Mouse (Mus musculus): Measurements from ENCODE around the gene Gm49396. TPM values are rescaled to one million over a fixed set of nuclear protein-coding genes. Genes with fewer than 3 reads are reported as not detected.

Gene Gm49396
- polyA plus RNA-seq, 1 experiment from 2014 or later, result 19.5 TPM

DNA sequence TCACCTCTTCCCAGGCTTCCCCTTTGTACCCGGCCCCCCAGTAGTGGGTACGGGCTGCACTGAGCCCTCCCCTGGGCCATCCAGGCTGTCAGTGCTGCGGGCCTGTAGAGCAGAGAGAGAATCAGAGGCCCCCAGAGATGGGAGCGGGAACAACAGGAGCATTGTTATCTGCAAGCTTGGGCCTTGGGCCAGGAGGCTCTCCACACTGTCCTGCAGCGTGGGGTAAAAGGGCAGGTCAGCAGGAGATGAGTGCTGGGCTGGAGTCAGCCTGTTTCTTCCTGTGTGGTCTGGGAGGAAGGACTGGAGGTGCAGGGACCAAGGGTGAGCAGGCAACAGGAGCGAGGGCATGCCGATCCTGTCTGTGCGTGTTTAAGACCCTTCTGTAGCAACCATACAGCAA is 30.2 kb upstream of the Gm49396 start:
- Histone ChIP-seq H3K4me1 (peaks cover 34% of the 10 kb centered on the region), H3K9me3 (replicated peaks) (no peaks in the 10 kb centered on the region), H3K4me2 (replicated peaks) (peak overlapping the region; percentile 83), H3K27ac (peak overlapping the region; percentile 93; the same call in 1 of the 2 replicates), H3K36me3 (peaks cover 48% of the 10 kb centered on the region), H3K9ac (peak overlapping the region; percentile 96), H3K4me3 (peak overlapping the region; percentile 77), H3K27me3 (no peaks in the 10 kb centered on the region)
- WGBS, result 6% methylated on average over 8 of the region's 8 CpGs
- peak; percentile 21 for ATAC-seq (ENCODE audit: low FRiP score)

DNA sequence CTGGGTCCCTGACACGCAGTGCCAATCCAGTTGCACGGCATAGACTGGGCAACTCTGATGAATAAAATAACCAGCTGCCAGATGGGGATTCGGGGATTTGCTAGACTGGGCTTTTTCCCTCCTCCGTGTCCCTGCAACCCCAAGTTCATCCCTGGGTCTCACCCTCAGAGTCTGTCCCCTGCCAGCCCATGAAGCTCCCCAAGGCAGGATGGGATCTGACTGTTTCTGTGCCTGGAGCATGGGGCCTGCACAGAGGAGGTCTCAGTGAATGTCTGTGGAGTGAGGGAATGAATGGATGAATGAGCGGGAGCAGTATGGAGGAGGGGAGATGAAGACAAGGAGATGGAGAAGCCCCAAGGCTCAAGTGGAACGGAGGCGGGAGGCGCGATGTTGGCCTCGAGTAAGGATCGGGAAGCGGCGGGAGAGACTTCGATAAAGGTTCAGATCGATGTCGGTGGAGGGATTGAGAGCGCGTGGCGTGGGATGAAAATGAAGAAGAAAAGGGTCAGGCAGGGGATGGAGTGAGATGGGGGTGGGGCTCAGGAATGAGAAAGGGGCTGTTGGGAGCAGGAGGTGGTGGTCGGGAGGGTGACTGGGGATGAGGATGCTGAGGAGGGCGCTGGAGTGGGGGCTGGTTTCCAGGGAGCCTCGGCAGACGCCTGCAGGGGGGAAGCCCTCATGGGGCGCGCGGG is 29.1 kb upstream of the Gm49396 start:
- H3K9ac ChIP-seq, result peak overlapping the region; percentile 96
- peak overlapping the region; percentile 93 for H3K27ac ChIP-seq
- peaks cover 42% of the 10 kb centered on the region for H3K36me3 ChIP-seq
- no peaks in the 10 kb centered on the region for H3K9me3 ChIP-seq (replicated peaks)
- peak overlapping the region; percentile 83 for H3K4me2 ChIP-seq (replicated peaks)
- peaks cover 34% of the 10 kb centered on the region for H3K4me1 ChIP-seq
- WGBS, result 5% methylated on average over 20 of the region's 26 CpGs
- no peaks in the 10 kb centered on the region for H3K27me3 ChIP-seq
- peak; percentile 44 for ATAC-seq (ENCODE audit: low FRiP score)
- H3K4me3 ChIP-seq, result peak overlapping the region; percentile 77

DNA sequence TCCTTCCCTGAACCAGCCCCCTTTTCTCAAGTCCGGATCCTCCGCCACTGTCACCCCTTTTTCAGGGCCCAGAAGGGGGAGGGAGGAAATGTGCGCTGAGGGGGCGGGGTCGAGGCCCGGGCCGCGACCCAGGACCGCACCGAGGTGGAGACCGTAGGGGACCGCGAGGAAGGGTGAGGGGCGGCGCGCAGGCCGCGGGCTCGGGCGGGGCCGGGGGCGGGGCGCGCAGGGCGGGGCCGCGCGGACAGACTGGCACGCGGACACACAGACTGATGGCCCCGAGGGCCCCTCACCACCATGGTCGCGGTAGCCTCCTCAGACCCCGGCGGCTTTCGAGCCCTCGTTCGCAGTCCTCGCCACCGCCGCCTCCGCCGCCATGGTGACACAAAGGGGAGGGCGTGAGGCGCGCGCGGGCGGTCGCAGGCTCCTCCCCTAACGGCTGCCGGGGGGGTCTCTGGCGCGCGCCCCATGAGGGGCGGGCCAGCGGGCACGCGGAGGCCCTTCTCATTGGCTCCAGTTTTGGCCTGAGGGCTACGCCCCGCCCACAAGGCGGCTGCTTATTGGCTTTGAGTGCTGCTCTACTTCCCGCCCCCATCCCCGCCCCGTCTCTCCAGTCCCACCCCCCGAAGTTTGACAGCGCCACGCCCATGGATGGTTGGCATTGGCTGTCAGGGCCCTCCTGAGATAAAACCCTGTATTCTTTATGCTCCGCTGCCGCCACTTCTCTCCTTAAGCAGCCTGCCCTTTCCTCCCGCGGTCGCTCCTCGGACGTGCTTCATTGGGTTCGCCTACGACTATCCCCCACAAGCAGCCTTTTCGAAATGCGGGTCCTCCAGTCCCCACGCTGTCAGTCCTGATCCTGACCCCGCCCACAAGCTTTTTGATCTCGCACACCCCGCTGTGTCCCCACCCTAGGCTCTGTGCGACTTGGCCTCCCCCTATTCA is 28.2 kb upstream of the Gm49396 start, which contains the start of gene Arhgap33:
Arhgap33 (minus strand) TSS at position 428 of the 945 bp plus-strand sequence.
- peak within 1 kb of the TSS; percentile 93 for H3K27ac ChIP-seq
- H3K4me3 ChIP-seq, result peak within 1 kb of the TSS; percentile 77
- peak within 1 kb of the TSS; percentile 96 for H3K9ac ChIP-seq
- peaks cover 39% of the 10 kb centered on the region for H3K36me3 ChIP-seq
- peaks cover 34% of the 10 kb centered on the region for H3K4me1 ChIP-seq
- under 1% methylated on average over 69 of the region's 84 CpGs for WGBS
- peak within 1 kb of the TSS; percentile 83 for H3K4me2 ChIP-seq (replicated peaks)
- no peaks in the 10 kb centered on the region for H3K27me3 ChIP-seq
- peak; percentile 91 for ATAC-seq (ENCODE audit: low FRiP score)
- H3K9me3 ChIP-seq (replicated peaks), result no peaks in the 10 kb centered on the region

DNA sequence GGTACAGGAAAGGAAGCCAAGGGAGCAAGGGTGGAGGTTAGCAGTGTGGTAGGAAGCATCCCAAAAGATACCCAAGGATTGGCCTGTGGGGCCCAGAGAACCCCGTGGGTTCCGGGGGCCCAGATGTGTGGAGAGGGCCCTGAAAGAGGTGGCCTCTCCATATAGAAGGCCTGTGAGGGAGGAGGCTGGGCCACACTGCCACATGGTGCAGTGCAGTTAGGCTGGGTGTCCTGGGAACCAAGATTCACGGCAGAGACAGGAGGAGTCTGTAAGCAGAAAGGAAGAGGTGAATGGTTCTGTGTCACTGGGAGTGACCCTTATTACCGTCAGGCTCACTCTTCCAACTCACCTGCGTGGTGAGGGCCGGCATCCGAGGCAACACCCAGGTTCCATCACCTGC is 22.6 kb upstream of the Gm49396 start:
- no peak overlapping the region for H3K9ac ChIP-seq
- no peak overlapping the region for H3K27ac ChIP-seq
- no peaks in the 10 kb centered on the region for H3K9me3 ChIP-seq (replicated peaks)
- no peaks in the 10 kb centered on the region for H3K27me3 ChIP-seq
- no peak overlapping the region for H3K4me3 ChIP-seq
- peaks cover 1% of the 10 kb centered on the region; the same call in 1 of the 2 replicates for H3K4me1 ChIP-seq
- WGBS, result 81% methylated on average over 7 of the region's 7 CpGs
- ATAC-seq (ENCODE audit: low FRiP score), result no peak
- peaks cover 33% of the 10 kb centered on the region for H3K36me3 ChIP-seq
- no peak overlapping the region for H3K4me2 ChIP-seq (replicated peaks)

DNA sequence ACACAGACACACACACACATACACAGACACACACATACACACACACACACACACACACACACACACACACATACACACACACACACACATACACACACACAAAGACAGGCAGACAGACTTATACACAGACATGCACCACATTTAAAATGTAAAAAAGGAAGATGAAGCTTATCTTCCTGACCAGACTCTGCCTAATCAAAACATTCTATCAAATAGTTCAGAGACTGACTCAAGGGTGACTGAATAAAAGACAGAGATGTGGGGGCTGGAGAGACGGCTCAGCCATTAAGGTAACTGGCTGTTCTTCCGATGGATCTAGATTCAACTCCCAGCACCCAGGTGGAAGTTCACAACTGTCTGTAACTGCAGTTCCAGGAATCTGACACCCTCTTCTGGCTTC is 18.8 kb upstream of the Gm49396 start:
- Histone ChIP-seq H3K4me3 (no peak overlapping the region), H3K9ac (no peak overlapping the region), H3K36me3 (peaks cover 41% of the 10 kb centered on the region), H3K4me2 (replicated peaks) (no peak overlapping the region), H3K9me3 (replicated peaks) (no peaks in the 10 kb centered on the region), H3K27ac (no peak overlapping the region), H3K27me3 (no peaks in the 10 kb centered on the region), H3K4me1 (no peaks in the 10 kb centered on the region)
- 92% methylated on average over 2 of the region's 2 CpGs for WGBS
- ATAC-seq (ENCODE audit: low FRiP score), result no peak

DNA sequence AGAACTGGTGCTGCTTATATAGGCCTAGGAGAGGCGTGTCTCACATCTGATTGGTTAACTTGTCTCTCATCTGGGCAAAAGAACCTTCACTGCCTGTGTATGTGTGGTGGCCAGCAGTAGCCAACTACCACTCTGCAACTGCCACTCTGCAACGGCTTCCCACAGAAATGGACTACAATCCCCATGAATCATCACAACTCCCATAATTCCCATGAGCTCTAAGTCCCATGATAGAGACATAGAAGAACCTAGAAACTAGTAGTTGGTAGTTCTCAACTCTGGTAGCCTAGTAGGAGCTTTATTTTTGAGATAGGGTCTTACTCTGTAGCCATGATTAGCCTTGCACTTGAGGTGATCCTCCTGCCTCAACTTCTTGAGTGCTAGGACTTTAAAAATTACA is 13.3 kb upstream of the Gm49396 start:
- no peak overlapping the region for H3K9ac ChIP-seq
- no peak overlapping the region for H3K4me2 ChIP-seq (replicated peaks)
- H3K27ac ChIP-seq, result no peak overlapping the region
- H3K27me3 ChIP-seq, result 0 out of 2 replicates have a peak, but pooled peaks cover 3% of the 10 kb centered on the region
- peaks cover 23% of the 10 kb centered on the region for H3K36me3 ChIP-seq
- no peak for ATAC-seq (ENCODE audit: low FRiP score)
- no peak overlapping the region for H3K4me3 ChIP-seq
- no peaks in the 10 kb centered on the region for H3K9me3 ChIP-seq (replicated peaks)
- peaks cover 14% of the 10 kb centered on the region for H3K4me1 ChIP-seq
- WGBS, result 93% methylated on average over 2 of the region's 2 CpGs

DNA sequence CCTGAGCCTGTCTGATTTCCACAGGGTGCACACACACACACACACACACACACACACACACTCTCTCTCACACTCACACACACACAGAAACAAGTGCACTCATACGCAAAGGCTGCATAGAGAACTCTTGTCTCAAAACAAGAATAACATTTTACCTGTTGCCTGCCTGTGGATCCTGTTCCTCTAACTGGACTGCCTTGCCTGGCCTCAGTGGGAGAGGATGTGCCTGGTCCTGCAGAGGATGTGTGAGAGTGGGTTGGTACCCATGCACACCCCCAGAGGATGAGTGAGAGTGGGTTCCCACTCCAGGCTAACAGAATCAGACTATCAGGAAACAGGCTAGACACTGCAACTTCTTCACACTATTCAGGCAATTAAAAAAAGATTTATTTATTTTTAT is 12.5 kb upstream of the Gm49396 start:
- H3K4me1 ChIP-seq, result peaks cover 14% of the 10 kb centered on the region
- H3K9me3 ChIP-seq (replicated peaks), result no peaks in the 10 kb centered on the region
- no peak overlapping the region for H3K27ac ChIP-seq
- ATAC-seq (ENCODE audit: low FRiP score), result no peak
- H3K36me3 ChIP-seq, result peaks cover 30% of the 10 kb centered on the region
- WGBS, result 100% methylated on average over 1 of the region's 1 CpGs
- H3K4me2 ChIP-seq (replicated peaks), result no peak overlapping the region
- 0 out of 2 replicates have a peak, but pooled peaks cover 3% of the 10 kb centered on the region for H3K27me3 ChIP-seq
- H3K9ac ChIP-seq, result no peak overlapping the region
- H3K4me3 ChIP-seq, result no peak overlapping the region

DNA sequence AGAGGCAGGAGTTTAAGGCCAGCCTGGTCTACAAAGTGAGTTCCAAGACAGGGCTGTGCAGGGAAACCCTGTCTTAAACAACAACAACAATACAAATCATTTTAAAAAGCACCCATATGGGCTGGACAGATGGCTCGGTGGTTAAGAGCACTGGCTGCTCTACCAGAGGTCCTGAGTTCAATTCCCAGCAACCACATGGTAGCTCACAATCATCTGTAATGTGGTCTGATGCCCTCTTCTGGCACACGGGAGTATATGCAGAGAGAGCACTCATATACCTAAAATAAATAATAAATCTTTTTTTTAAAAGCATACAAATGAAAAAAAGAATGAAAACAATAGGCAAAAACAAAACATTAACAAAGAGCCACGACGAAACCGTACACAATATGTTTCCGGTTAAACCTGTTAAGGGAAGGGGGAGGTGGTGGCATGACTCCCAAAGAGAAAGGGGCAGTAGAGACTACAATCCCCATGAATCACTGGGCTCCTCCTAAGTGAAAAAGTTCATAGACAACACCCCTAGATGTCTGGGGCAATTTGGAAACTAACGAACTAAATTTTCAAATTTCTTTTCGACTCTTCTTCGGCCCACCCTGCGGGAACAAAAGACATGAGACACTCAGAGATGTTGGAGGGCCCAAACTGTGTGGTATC is 11.6 kb upstream of the Gm49396 start:
- WGBS, result 2% methylated on average over 10 of the region's 10 CpGs
- peak overlapping the region; percentile 91 for H3K27ac ChIP-seq
- H3K27me3 ChIP-seq, result 0 out of 2 replicates have a peak, but pooled peaks cover 3% of the 10 kb centered on the region

DNA sequence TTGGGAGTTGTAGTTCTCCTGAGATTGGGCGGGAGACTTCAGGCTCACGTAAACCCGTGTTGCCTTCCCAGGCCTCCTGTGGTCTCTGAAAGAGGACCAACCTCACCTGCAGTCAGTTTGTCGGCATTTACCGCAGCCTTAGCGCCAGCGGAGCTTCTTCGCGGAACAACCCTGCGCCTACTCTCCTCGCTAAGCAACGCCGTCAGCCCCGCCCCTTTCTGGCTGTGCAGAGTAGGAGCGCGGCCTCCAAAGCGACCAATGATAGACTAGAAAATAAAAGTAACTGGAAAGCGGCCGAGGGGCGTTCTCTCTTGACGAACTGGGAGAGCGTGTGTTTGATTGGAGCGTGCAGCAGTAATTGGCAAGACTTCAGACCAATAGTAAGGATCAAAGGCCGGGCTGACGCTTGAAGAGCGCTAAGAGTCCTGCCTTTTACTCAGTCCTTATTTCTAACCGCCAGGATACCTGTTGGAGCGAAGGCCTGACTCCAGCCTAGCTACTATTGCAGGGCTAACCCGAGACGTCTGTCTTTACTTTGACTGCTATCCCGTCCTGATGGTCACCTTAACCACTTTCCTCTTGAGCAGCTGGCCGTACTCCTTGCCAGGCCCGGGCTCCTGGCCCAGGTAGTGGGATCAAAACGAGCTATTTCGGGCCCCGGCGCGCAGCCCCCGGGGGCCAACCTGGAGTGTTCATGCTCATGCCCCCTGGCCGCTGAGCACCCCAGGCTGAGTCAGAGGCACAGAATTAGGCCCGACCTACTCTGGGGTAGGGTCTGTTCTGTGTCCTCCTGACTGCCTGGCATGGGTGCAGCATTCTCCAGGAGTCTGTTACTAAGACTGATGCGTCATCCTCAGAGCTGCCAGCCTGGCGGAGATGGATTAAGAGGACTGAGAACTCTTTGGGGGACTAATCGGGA is 10.8 kb upstream of the Gm49396 start, which contains the start of the genes Hspb6 and Proser3:
Hspb6 (plus strand) TSS at position 77 of the 919 bp plus-strand sequence.
Proser3 (minus strand) TSS at position 198 of the 919 bp plus-strand sequence.
- peaks cover 38% of the 10 kb centered on the region for H3K36me3 ChIP-seq
- ATAC-seq (ENCODE audit: low FRiP score), result peak; percentile 95

More for the DNA sequence above, 11.6 kb upstream of the Gm49396 start:
- Histone ChIP-seq H3K4me1 (peaks cover 14% of the 10 kb centered on the region), H3K4me3 (peak overlapping the region; percentile 61), H3K9me3 (replicated peaks) (no peaks in the 10 kb centered on the region), H3K36me3 (peaks cover 35% of the 10 kb centered on the region), H3K9ac (peak overlapping the region; percentile 56), H3K4me2 (replicated peaks) (peak overlapping the region; percentile 87)
- ATAC-seq (ENCODE audit: low FRiP score), result peak; percentile 67

DNA sequence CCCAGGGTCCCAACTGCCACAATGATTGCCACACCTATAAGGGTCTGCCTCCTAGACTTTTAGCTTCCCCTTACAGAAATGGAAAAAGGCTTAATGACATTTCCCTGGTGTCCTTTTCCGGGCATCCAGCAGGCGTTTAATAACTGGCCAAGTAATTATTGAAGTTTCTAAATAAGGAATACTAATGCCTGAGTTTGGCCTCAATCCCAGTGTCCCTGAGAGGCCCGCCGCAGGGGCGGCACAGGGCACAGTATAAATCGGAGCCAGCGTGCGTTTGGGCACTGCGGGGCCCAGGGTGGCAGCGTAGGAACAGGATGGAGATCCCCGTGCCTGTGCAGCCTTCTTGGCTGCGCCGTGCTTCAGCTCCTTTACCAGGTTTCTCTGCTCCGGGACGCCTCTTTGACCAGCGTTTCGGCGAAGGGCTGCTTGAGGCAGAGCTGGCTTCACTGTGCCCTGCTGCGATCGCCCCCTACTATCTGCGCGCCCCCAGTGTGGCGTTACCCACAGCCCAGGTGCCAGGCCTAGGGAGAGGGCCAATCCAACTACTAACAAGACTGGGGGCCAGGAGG is 10.0 kb upstream of the Gm49396 start:
- H3K9ac ChIP-seq, result peak overlapping the region; percentile 75
- peak overlapping the region; percentile 61 for H3K4me3 ChIP-seq
- ATAC-seq (ENCODE audit: low FRiP score), result no peak
- H3K9me3 ChIP-seq (replicated peaks), result no peaks in the 10 kb centered on the region
- peaks cover 17% of the 10 kb centered on the region for H3K4me1 ChIP-seq
- 0 out of 2 replicates have a peak, but pooled peaks cover 3% of the 10 kb centered on the region for H3K27me3 ChIP-seq
- peak overlapping the region; percentile 91 for H3K27ac ChIP-seq
- WGBS, result 7% methylated on average over 23 of the region's 23 CpGs
- H3K4me2 ChIP-seq (replicated peaks), result peak overlapping the region; percentile 87
- peaks cover 43% of the 10 kb centered on the region for H3K36me3 ChIP-seq

More for the DNA sequence above, 10.8 kb upstream of the Gm49396 start, which contains the start of the genes Hspb6 and Proser3:
- 1% methylated on average over 44 of the region's 44 CpGs for WGBS
- H3K27me3 ChIP-seq, result 0 out of 2 replicates have a peak, but pooled peaks cover 3% of the 10 kb centered on the region
- peak within 1 kb of the TSS; percentile 87 for H3K4me2 ChIP-seq (replicated peaks)
- peak within 1 kb of the TSS; percentile 91 for H3K27ac ChIP-seq
- H3K4me3 ChIP-seq, result peak within 1 kb of the TSS; percentile 61
- peak within 1 kb of the TSS; percentile 75 for H3K9ac ChIP-seq
- peaks cover 14% of the 10 kb centered on the region for H3K4me1 ChIP-seq
- no peaks in the 10 kb centered on the region for H3K9me3 ChIP-seq (replicated peaks)

Measured in hindbrain, embryonic 12.5 days (tissue).